ENCODE assay signal across 8 mouse cellular contexts in genomic region chr15:84232609-84233008, GRCm38 (mm10). TPM values are rescaled to one million over a fixed set of nuclear protein-coding genes. Genes with fewer than 3 reads are reported as not detected.
A peak's percentile ranks its signal among the peaks of the same experiment; 100 is the strongest.
DNase-seq lines count a peak whose midpoint lies in the region; ATAC-seq and TF ChIP-seq lines count a peak whose summit lies in the region.

No protein-coding gene starts in this region.

- ATAC-seq in embryonic facial prominence, embryonic 12.5 days (ENCODE audit: insufficient number of reproducible peaks, insufficient read depth, low FRiP score, low TSS enrichment), result no peak
- ATAC-seq in intestine, postnatal 0 days, result no peak
- ATAC-seq in neural tube, embryonic 14.5 days (ENCODE audit: low read depth), result no peak

- H3K4me3 ChIP-seq in layer of hippocampus, adult 2 months, result peak overlapping the region; percentile 72
- H3K4me3 ChIP-seq in embryonic facial prominence, embryonic 12.5 days, result peak overlapping the region; percentile 51
- peak overlapping the region; percentile 49 for H3K4me3 ChIP-seq in intestine, postnatal 0 days (ENCODE audit: low read depth, low read length)
- H3K4me3 ChIP-seq in neural tube, embryonic 14.5 days (ENCODE audit: low read depth, low read length), result peak overlapping the region; percentile 31; the same call in 1 of the 2 replicates

- H3K27me3 ChIP-seq in embryonic facial prominence, embryonic 12.5 days, result peaks cover 9% of the 10 kb centered on the region
- peaks cover 13% of the 10 kb centered on the region for H3K27me3 ChIP-seq in intestine, postnatal 0 days (replicated peaks; ENCODE audit: control insufficient read depth, insufficient read depth, low read length)
- no peaks in the 10 kb centered on the region for H3K27me3 ChIP-seq in neural tube, embryonic 14.5 days (ENCODE audit: control insufficient read depth, insufficient read depth, low read length)

- peak overlapping the region; percentile 97 for H3K27ac ChIP-seq in layer of hippocampus, adult 2 months
- no peak overlapping the region for H3K27ac ChIP-seq in embryonic facial prominence, embryonic 12.5 days
- no peak overlapping the region for H3K27ac ChIP-seq in intestine, postnatal 0 days (ENCODE audit: low read depth, low read length)
- no peak overlapping the region for H3K27ac ChIP-seq in neural tube, embryonic 14.5 days (ENCODE audit: low read depth, low read length)

- peaks cover 25% of the 10 kb centered on the region for H3K4me1 ChIP-seq in embryonic facial prominence, embryonic 12.5 days
- H3K4me1 ChIP-seq in intestine, postnatal 0 days (replicated peaks; ENCODE audit: control insufficient read depth, insufficient read depth, low read length), result no peaks in the 10 kb centered on the region
- H3K4me1 ChIP-seq in neural tube, embryonic 14.5 days (ENCODE audit: control insufficient read depth, insufficient read depth, low read length), result peaks cover 20% of the 10 kb centered on the region

- TF ChIP-seq CTCF in layer of hippocampus, adult 2 months (conservative IDR thresholded peaks at IDR 0.05), result no peak
- no peak for TF ChIP-seq CTCF in intestine, postnatal 0 days (IDR thresholded peaks at IDR 0.05; ENCODE audit: low read depth)

- no peak for DNase-seq in layer of hippocampus, adult 2 months (ENCODE audit: low spot score in 2 of 2)
- no peak for DNase-seq in layer of hippocampus, postnatal 14 days (ENCODE audit: low spot score in 2 of 2)
- DNase-seq in spleen, postnatal 4 days (ENCODE audit: low spot score in 2 of 2), result no peak
- DNase-seq in B cell, adult 2 months, result no peak
- no peak for DNase-seq in ovary, postnatal 10 days (ENCODE audit: low spot score)

- no peaks in the 10 kb centered on the region for H3K36me3 ChIP-seq in embryonic facial prominence, embryonic 12.5 days
- H3K36me3 ChIP-seq in intestine, postnatal 0 days (ENCODE audit: control insufficient read depth, insufficient read depth), result no peaks in the 10 kb centered on the region
- no peaks in the 10 kb centered on the region for H3K36me3 ChIP-seq in neural tube, embryonic 14.5 days (ENCODE audit: control insufficient read depth, insufficient read depth, low read length)

- H3K9me3 ChIP-seq in embryonic facial prominence, embryonic 12.5 days, result no peaks in the 10 kb centered on the region
- H3K9me3 ChIP-seq in intestine, postnatal 0 days (ENCODE audit: control insufficient read depth), result no peaks in the 10 kb centered on the region
- no peaks in the 10 kb centered on the region for H3K9me3 ChIP-seq in neural tube, embryonic 14.5 days (ENCODE audit: control insufficient read depth, low read length)

- WGBS in embryonic facial prominence, embryonic 12.5 days, result 13% methylated on average over 8 of the region's 8 CpGs
- 41% methylated on average over 8 of the region's 8 CpGs for WGBS in intestine, postnatal 0 days
- WGBS in neural tube, embryonic 14.5 days, result 17% methylated on average over 8 of the region's 8 CpGs

- peak overlapping the region; percentile 98 for H3K4me2 ChIP-seq in embryonic facial prominence, embryonic 12.5 days (replicated peaks)
- peak overlapping the region; percentile 78 for H3K4me2 ChIP-seq in intestine, postnatal 0 days (replicated peaks; ENCODE audit: low read depth)
- H3K4me2 ChIP-seq in neural tube, embryonic 14.5 days (ENCODE audit: low read depth, low read length), result peak overlapping the region; percentile 83

- peak overlapping the region; percentile 58; the same call in 1 of the 2 replicates for H3K9ac ChIP-seq in embryonic facial prominence, embryonic 12.5 days
- no peak overlapping the region for H3K9ac ChIP-seq in intestine, postnatal 0 days (ENCODE audit: low read depth, low read length)
- 0 out of 2 replicates have a peak overlapping the region, but pooled peaks have one; percentile 55 for H3K9ac ChIP-seq in neural tube, embryonic 14.5 days (replicated peaks; ENCODE audit: low read depth, low read length)

RNA-seq across cellular contexts. Expression of gene Parvb, which starts 0.8 kb away (rescaled TPM):
- total RNA-seq in layer of hippocampus, adult 2 months (2021), result 10 to 100 TPM; 29.9 to 34.0 TPM
- total RNA-seq in layer of hippocampus, postnatal 14 days (2021), result 10 to 100 TPM; 56.7 to 57.8 TPM
- 4.3 and 6.0 TPM in 2 replicates for polyA plus RNA-seq in embryonic facial prominence, embryonic 12.5 days (2016; fragmentation: Nextera tagmentation; extraction: Ambion mirVana)
- 2.6 and 2.8 TPM in 2 replicates for polyA plus RNA-seq in intestine, postnatal 0 days (2015; fragmentation: Nextera tagmentation; extraction: Ambion mirVana)
- 3.3 and 5.7 TPM in 2 replicates for polyA plus RNA-seq in neural tube, embryonic 14.5 days (2014; fragmentation: Nextera tagmentation; extraction: Ambion mirVana)

RNA-seq across cellular contexts. Expression of gene Samm50, which starts 40.6 kb away (rescaled TPM):
- total RNA-seq in layer of hippocampus, adult 2 months (2021), result 100 to 1,000 TPM in 1 of 2 experiments, 10 to 100 TPM in 1; 93.6 to 102 TPM
- total RNA-seq in layer of hippocampus, postnatal 14 days (2021), result 10 to 100 TPM; 88.3 to 89.8 TPM
- 108 and 116 TPM in 2 replicates for polyA plus RNA-seq in embryonic facial prominence, embryonic 12.5 days (2016; fragmentation: Nextera tagmentation; extraction: Ambion mirVana)
- 104 and 110 TPM in 2 replicates for polyA plus RNA-seq in intestine, postnatal 0 days (2015; fragmentation: Nextera tagmentation; extraction: Ambion mirVana)
- 55.2 and 63.2 TPM in 2 replicates for polyA plus RNA-seq in neural tube, embryonic 14.5 days (2014; fragmentation: Nextera tagmentation; extraction: Ambion mirVana)
